Mouse (Mus musculus) frontal cortex, postnatal 25 days (tissue): ENCODE measurements at regions not wholly inside any gene's neighbourhood (a gene's known extent, or its start where the extent isn't known, plus 50 kb on each side); places are given as distances from the start of the nearest gene placed in this dataset.
A peak's percentile ranks its signal among the peaks of the same experiment; 100 is the strongest.

Experiments used
- DNase-seq, 2 experiments: peaks; one replicate each; pipeline ENCODE4 v3.0.0; 2022; ENCODE audit warnings: low spot score in 2 of 2

DNA sequence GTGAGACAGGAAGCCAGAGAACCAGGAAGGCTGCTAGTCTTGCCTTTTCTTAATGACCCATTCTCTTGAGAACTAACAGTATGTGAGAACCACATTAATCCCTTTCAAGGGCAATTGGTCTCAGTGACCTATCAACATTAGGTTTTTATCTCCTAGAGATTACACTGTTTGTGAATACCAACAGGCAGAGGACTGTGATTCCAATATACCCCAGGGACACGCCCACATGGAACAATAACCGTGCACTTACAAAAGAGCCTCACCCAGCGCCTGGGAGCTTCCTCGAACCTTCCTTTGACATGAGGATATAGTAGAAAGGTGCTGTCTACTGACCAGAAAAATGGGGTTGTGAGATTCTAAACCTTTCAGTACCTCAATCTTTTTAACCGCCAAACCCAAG, 157.6 kb upstream of the Kif2a start:
- no peak for DNase-seq

DNA sequence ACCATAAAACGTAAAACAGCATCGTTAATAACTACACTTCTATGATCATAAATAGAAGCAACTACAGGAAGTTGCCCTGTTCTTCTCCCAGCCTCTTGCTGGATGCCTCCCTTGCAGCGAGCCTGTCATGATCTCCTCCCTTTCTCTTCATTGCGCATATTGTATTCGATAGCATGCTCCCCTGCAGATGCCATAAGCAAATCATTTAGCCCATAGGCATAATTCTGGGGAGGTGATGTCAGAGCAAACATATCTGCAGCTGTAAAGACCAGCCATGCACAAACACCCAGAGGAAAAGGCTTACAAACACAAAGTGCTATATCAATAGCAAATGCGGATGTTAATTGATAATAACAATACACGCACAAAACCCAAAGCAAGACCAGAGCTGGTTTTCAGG, 155.7 kb upstream of the Kif2a start:
- DNase-seq = no peak

DNA sequence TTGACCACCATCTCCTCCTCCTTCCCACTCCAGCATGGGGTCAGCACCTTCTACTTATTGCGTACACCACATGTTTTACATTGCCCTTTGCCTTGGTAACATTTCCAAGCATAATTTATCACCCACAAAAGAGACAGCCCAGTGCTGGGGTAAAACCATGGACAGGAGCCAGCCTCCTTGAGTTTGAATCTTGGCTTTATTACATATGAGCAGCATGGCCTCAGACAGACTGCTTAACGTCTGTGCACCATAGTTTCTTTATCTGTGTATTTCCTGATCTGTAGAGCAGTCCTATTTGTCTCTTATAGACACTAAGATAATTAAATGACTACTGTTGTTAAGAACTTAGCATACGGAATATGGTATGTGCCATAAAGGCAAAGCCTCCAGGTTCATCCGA, 154.0 kb upstream of the Kif2a start:
- no peak for DNase-seq

DNA sequence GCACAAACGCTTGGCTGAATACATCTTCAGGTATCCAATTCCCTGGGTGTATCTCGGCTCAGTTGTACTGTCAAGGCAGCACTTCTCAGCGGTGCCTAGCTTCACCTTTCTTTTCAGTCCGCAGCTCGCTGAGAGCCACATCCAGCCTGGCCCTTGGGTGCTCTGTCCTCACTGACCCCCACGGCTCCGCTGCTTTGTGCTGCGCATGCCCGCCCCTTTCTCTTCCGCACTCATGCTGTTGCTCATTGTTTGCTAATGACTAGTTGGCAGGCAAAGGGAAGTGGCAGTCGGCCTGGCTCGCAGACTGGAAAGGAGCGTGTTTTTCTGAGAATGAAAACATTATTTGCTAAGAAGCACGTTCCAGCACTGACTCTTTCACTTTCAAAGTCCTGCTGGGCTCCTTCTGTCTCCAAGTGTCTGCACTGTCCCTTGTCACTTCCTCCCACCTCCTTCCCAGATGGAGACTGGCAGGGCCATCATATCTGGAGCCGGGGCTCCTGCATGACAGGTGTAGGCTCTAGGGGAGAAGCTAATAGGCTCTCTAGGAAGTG, 146.7 kb upstream of the Kif2a start:
- peak in 1 of 2 experiments; percentile 4 for DNase-seq

DNA sequence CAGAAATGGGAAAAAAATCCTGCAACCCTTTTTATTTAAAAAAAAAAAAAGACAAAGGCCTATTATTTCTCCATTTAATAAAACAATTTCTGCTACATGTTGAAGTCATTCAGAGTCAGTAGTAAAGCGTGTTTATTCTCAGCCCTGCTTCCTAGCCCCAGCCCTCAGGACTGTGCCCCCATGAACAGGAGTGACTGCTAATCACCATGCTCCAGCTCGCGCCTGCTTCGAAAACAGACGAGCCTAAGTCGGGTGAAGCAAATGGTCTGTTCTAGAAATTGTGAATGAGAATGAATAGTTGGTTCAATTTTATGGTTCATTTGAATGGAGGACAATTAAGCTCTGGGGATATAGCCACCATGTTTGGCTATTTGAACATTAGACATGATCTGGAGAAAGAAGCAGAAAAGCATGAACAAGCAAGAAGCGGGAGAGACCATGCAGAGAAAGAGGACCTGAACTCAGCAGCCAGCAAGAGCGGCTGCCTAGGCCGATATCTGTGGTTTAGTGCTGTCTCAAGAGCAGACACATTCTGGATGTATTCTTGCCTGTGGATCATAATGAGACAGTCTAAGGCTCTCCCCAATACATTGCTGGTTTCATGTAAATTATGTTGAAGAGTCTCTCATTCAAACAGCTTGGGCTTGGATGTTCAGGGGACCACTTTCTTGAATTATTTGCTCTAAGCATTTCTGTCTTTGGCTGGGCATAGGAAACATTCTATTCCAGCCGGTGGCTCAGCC, 146.1 kb upstream of the Kif2a start:
- DNase-seq = no peak

DNA sequence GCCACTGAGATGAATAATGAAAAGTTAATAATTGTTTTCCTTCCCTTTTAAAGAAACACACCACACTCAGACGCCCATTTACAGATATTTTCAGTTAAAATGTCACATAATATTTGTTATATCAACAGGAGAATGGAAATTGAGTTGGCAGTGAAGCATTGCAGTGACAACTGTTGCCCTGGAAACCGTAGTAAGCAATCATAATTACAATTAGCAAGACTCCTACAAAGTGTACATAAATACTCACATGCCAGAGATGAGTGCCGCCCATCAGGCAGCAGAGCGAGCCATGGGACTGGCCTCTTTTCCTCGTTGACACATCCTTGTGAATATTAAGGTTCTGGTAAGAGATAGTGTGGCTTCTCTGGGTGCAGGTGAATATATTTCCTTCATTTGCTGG, 129.6 kb upstream of the Kif2a start:
- DNase-seq = no peak

DNA sequence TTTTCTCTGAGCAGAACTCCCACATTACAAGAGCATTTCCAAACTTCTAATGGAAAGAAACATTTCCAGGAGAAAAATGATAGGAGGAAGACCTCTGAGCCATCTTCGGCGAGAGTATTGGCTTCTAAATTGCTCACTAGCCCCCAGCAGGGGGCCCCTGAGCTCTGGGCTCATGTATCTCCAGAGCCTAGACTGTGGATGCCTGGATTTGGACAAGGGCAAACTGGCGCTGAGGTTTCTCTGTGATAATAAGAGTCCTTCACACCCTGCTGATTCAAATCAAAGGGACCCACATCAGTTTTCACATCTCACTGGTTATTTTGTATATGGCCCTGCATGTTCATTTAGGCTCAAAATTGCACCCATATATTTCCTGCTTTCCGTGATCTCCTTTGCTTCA, 119.3 kb upstream of the Kif2a start:
- DNase-seq = no peak

DNA sequence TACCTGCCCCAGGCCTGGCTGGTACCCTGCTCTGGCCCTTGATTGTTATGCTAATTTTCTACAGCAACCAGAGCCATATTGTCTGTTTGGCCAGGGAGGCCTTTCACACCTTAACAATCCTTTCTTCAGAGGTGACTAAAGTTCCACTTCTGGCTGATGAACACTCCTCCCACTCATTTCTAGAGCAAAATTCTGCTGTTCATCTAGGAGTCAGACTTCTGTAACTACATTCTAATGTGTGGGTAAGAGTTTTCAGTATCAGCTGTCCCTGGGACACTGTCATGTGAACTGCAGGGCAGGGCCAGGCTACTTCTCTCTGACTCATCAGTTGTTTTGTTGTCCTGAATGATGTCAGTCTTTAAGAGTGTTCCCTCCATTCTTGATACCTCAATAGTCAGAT, 112.2 kb upstream of the Kif2a start:
- no peak for DNase-seq

DNA sequence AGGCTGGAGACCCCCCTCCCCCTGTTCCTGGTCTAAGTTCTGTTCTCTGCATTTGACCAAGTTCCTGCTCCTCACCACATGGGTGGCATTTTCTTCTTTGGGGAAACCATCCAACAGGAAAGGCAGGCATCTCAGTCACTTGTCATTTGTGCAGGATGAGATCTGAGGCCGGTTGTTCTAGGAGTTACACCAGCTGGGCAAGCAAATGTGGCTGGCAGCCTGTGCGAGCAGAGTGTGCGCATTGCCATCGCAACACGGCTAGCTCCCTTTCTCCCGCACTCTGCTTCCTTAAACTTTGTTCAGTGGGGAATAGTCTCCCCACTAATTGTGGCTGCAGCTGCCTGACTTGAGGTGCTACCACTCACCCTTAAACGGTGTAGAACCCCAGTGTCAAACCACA, 104.7 kb upstream of the Kif2a start:
- no peak for DNase-seq

DNA sequence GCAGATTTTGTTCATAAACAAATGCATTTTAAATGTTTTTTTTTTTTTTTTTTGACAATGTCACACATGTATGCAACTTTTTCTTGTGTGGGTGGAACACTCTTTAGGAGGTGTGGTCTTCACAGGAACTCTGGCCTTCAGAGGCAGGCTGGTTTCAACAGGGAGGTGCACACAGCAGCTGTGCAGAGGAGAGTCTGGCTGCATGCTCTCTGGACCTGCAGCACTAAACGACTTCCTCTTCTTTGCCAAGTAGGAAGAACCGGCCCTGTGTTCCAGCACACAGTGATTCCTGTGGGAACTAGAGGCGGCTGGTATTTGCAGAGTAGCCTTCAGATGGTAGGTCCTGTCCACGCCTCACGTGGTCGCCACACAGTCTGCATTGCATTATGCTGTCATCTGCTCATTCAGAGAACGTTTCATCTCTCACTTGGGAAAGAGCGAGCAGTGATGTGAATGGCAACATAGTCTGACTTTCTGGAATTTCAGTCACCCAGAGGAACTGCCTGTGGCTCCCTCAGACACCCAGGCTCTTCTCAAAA, 102.3 kb upstream of the Kif2a start:
- DNase-seq = no peak

DNA sequence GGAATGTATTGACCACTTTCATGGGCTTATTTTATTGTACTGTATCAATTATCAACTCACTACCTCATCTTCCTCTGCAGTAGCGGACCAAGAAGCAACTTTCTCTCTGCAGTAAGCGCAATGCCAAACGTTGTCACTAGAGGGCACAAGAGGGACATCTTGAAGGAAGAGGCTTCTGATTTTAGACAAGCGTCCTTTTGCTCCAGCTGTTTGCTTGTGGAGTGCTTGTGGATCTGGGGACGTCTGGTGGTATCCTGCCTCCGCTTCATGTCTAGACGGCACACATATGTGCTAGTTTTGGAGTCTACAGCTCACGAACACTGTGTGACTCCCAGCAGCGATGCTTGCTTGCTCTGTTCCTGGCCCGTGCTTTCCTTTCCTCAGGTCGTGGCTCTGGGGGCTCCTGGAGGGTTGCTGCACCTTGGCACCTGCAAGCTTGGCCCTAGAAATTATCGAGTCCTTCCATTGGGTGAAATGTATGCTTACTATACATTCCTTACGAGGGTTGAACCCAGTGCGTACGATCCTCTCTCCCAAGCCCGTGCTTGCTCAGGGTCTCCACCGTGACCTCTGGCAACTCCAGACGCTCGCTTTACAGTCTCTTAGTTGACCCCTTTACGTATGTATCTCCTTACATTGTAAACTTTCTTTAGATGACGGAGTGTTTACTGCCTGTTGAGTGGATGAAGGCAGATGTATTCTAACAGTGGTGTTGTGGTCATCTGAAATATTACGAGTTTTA, 92.2 kb upstream of the Kif2a start:
- peak; percentile 89 to 95 for DNase-seq

DNA sequence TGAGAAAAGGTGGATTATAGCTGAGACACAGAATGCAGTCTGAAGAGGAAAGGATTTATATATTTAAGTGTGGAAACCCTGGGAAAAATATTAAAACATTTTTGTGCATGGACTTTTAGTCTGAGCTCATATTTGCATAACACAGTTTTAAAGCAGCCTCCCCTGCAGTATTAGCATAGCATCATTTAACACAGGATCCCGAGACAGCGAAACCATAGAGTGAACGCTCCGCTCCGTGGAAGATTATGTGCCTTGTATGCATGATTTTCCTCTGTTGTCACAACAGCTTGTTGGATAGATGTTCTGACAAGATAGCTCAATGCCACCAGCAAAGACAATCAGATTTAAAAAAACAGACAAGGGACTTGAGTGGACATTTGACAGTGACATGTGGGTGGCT, 86.1 kb upstream of the Kif2a start:
- no peak for DNase-seq

DNA sequence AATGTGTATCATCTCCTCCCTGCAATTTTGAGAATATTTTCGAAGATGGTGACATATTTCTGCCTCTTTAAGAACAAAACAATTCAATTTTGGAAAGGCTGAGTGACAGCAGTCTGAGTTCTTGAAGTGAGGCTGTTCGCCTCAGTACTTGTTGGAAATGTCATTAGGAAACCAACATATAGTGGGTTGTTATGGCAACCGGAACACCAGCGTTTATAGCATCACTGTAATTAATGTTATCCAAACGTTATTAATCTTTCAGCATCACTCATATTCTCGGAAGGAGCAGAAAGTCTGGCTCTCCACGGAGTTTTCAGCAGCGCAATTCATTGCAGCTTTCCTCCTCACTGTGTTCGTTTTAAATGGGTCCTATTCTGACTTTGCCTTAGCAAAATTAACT, 85.6 kb upstream of the Kif2a start:
- DNase-seq = no peak

DNA sequence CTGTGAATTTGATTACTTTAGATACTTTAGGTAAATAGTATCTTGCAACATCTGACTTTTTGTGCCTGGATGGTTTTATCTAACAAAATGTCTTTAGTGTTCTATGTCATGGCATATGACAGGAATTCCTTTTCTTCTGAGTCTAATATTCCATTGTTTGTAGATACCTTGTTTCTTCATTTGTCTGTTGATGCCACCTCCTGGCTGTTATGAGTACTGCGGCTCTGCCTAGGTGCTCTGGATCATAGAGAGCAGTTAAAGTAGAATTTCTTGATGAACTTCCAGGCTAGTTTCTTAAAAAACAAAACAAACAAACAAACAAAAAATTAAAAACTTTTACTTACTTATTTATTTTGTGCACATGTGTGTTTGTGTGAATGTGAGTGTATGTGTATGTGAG, 83.6 kb upstream of the Kif2a start:
- peak; percentile 23 to 24 for DNase-seq

DNA sequence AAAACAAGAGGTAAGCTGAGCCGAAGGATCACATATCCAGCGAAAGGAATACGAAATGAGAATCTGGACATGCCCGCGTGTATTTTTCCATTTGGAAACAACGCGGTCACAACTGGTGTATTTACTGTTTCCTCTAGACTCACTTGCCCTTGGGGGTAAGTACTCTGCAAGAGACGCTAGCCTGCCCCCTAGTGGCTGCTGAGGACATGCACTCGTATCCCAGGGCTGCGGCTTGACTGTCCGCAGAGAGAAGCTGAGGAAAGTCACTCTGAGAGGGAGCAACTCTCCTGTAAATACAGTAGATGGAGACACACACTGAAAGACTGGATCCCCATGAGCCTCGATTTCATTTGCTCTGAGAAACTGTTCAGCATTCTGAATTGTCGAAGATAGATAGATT, 79.7 kb upstream of the Kif2a start:
- DNase-seq = peak; percentile 77 to 81

DNA sequence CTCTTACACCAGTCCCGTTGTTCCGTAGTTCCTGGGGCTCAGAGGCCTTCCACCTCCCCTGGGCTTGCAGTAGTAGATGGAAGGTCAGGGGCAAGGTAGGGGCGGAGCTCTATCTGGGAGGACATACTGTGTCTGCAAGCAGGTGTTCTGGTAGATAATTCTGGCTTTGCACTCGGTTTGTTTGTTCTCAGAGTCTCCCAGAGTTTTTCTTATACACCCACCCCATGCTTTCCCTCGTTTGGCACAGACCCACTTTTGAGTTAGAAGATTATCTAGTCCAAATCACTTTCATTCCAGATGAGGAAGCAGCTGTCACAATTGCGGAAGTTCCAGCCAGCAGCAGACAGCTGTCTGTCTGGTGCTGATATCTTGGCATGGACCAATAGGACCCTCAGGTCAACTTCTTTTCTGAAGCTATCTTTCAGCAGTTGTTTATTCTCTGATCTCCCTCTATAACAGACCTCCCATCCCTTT, 79.0 kb upstream of the Kif2a start:
- DNase-seq = no peak

DNA sequence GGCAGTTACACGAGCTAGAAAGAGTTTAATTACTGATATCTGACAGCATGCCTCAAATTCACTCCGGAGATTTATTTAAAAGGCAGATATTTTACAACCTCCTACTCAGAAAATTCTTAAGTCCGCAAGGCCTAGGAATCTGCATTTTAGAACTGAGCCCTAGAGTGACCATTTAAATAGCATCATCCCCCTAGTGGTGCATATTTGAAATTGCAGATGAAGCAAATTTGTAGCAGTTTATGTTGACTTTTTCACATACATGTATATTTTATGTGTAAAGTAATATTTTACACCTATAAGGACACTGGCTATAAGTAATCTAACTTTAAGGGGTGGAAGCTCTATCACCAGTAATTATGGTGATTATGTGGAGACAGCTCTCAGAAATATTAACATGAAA, 78.2 kb upstream of the Kif2a start:
- DNase-seq = no peak

DNA sequence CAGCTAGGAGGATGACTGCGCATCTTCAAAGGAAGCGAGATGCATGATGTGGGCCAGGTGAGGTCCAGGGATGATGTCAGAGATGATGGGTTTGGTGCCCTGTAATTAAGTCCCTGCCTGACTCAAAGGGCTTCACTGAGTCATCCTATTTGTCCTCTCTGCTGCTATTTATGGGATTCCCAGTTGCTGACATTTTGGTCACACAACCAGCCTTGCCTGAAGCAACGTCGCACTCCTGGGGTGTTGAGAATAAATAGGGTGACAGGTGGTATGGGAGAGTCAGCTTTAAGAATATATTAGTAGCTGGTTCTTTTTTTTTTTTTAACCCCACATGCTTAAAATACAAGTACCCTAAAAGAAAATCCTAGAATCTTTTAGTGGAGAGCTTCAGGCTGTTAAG, 75.1 kb upstream of the Kif2a start:
- DNase-seq = no peak

DNA sequence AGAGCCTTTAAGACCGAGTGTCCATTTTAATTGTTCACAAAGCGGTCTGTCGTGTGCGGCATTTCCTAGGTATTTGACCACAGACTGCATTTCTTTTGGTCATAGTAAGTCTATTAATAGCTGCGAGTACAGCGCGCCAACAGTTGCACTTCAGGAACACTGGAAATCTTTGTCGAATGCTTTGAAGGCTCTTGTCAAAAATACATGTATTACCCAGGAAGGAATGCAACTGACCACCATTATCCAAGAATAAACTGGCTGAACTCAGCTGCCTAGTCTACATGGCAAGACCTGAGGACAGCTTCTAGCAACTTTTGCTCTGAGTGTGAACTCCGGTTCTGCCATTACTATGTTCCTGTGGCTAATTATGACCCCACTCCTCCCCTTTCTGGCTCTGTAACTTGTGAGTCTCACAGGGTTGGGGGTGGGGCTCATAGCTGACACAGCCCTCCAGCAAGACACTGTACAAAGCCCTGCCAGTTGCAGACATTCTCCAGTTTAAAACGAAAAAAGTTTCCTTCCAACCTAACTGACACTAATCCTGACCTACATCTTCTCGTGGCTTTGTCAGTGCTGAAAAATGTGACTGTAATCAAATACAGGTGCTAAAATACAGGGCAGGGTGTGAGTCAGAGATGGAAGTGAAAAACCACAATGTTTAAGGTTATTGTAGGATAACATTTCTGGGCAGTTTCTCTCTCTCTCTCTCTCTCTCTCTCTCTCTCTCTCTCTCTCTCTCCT, 73.2 kb upstream of the Kif2a start:
- DNase-seq = no peak

DNA sequence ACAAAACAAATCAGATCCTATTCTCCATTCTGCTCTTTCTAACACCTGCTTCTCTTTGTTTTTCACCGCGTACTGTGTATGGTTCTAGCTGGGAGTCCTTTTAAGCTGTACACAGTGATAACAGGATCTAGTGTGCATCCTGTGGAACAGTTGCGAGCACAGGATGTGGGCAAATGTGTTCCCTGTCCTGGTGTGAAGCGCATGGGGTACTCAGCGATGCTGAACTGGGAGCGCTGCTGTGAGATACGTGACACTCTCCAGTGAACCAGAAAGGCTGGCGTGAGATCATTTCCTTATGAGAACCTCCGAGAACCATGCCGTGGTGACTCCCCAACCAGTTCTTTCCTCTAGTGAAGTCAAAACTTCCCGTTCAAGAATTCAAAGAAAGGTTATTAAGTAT, 72.6 kb upstream of the Kif2a start:
- no peak for DNase-seq

DNA sequence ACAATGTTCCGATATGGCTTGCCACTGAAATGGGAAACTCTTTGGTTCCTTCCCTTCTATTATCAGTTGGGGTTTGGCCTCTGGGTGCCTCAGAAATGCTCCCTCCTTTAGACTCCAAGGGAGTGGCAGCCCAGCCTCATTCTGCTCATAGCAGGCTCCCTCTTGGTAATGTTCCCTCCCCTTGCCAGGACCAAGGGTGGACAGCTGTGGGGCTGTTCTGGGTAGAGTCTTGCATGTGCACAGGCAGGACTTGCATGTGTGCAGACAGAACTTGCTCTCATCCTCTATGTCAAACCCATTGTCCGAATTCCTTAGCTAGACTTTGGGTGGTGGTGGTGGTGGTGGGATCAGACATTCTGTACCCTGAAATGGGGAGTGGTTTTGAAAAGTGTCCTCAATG, 71.8 kb upstream of the Kif2a start:
- no peak for DNase-seq

DNA sequence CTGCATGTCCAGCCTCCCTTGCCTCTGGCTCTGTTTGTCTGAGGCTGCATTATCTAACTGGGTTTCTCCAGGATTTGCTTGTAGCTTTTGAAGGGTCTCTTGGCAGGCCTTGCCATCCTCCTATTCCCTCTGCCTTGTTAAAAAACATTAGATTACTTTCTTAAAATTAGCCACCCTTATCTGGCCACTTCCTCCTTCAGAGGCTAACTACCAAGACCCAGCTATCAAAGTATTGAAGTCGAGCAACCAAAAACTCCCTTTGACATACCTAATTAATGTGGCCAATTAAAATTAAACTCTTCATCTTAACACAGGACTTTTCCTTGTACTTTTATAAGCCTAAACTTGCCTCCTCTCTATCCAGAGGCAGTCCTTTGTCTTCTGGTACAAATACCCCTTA, 66.3 kb upstream of the Kif2a start:
- no peak for DNase-seq
